Mouse (Mus musculus): ENCODE data around the gene Cep70. TPM values are rescaled to one million over a fixed set of nuclear protein-coding genes. Genes with fewer than 3 reads are reported as not detected.

Cep70 gene
- total RNA-seq, 2 experiments from 2014 or later = 183 to 189 TPM

DNA sequence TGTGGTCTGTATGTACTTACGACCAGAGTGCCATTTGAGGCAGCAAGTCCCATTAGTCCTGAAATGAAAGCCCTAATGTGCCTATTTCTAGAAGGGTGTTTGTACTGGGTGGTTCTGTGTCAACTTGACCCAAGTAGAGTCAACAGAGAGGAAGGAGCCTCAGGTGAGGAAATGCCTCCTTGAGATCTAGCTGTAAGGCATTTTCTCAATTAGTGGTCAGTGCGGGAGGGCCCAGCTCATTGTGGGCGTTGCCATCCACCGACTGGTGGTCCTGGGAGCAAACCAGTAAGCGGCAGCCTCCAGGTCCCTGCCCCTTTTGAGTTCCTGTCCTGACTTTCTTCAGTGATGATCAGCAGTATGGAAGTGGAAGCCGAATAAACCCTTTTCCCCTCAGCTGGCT, 63.1 kb downstream of the Cep70 start:
- ATAC-seq (replicated peaks; ENCODE audit: low FRiP score, poor library complexity, severe bottlenecking) = no peak

- ATAC-seq (replicated peaks; ENCODE audit: low FRiP score, poor library complexity, severe bottlenecking) = no peak
Measured at GRCm38 (mm10) chr9:99319343-99319951, 76.3 kb downstream of the Cep70 start.

GRCm38 (mm10) chr9:99320006-99320405, 76.8 kb downstream of the Cep70 start:
- ATAC-seq (replicated peaks; ENCODE audit: low FRiP score, poor library complexity, severe bottlenecking) = no peak

GRCm38 (mm10) chr9:99325208-99325929, 82.2 kb downstream of the Cep70 start:
- no peak for ATAC-seq (replicated peaks; ENCODE audit: low FRiP score, poor library complexity, severe bottlenecking)

- no peak for ATAC-seq (replicated peaks; ENCODE audit: low FRiP score, poor library complexity, severe bottlenecking)
Measured at GRCm38 (mm10) chr9:99325961-99326360, 82.8 kb downstream of the Cep70 start.

- ATAC-seq (replicated peaks; ENCODE audit: low FRiP score, poor library complexity, severe bottlenecking) = no peak
Measured at GRCm38 (mm10) chr9:99326881-99327280, 83.7 kb downstream of the Cep70 start.

DNA sequence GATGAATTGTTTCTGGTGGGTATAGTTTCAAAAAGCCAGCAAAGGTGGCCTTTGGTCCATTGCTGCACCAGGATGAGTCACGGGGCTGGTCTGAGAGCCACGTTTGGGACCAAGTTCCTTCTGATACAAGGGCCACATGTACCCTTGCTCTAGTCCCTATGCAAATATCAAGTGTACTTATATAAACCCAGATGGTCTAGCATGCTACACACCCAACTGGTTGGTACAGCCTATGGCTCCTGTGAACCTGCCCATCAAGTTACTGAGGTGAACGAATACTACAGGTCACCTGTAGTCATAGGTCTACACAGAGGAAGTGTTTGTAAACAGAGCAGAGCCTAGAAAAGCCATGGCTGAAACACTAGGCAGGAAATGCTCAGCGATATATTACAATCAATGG, 93.4 kb downstream of the Cep70 start:
- no peak for ATAC-seq (replicated peaks; ENCODE audit: low FRiP score, poor library complexity, severe bottlenecking)

DNA sequence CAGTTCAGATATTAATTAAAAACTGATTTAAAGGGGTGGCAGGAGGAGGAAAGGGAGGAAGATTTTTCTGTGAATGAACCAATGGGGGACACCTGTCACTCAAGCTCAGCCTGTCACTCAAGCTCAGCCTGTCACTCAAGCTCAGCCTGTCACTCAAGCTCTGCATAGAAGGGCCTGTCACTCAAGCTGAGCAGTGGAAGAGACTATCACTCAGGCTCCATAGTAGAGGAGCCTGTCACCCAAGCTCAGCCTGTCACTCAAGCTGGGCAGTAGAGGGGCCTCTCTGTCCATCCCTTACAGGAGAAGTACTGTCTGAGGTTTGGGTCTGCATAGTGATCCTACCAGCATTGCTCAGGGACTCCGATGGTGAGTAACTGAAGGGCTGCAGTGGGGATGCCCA, 95.1 kb downstream of the Cep70 start:
- no peak for ATAC-seq (replicated peaks; ENCODE audit: low FRiP score, poor library complexity, severe bottlenecking)

DNA sequence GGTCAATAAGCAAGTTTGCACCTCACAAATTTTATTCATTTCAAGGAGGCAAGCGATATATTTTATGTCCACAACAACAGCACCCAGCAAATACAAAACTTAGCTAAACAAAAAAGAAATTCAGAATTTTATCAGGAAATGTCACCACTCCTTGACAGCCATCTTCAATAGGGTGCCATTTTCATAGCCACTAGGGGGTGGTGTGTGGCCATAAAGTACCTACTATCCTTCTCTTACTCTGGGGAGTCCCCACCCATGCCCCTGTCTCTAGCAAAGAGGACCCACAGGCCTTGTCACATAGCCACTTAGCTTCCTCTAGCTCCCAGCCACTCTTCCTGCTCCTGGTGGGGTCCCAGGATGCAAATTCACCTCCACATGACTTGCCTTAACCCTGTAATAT, 96.0 kb downstream of the Cep70 start:
- no peak for ATAC-seq (replicated peaks; ENCODE audit: low FRiP score, poor library complexity, severe bottlenecking)

- ATAC-seq (replicated peaks; ENCODE audit: low FRiP score, poor library complexity, severe bottlenecking) = no peak
Measured at GRCm38 (mm10) chr9:99340126-99340525, 97.0 kb downstream of the Cep70 start.

- ATAC-seq (replicated peaks; ENCODE audit: low FRiP score, poor library complexity, severe bottlenecking) = no peak
Measured at GRCm38 (mm10) chr9:99341600-99341999, 98.4 kb downstream of the Cep70 start.

DNA sequence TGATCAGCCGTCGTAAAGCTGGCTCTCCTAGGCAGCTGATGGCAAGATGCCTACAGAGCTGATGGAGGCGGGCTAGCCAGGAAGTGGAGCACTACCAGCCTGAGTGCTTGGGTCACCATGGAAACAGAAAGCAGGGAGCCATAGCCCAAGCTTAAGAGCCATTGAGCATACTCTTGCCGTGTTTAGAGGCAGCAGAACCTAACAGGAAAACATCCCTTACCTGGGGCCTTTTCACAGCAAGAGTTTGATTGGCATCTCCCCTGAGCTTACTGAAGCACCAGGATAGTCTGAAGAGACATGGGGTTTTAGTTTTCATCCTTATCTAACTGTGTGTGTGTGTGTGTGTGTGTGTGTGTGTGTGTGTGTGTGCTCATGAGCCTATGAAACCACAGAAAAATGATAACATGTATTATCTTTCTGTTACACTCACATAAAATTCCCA, 102.2 kb downstream of the Cep70 start:
- ATAC-seq (replicated peaks; ENCODE audit: low FRiP score, poor library complexity, severe bottlenecking) = no peak

Other genes starting within 250 kb of the Cep70 start
- gene Gm1123, start 207.7 kb upstream of the Cep70 start, total RNA-seq (2015; ENCODE audit: low replicate concordance) = not detected in 2 replicates
- gene Gm1123, start 207.7 kb upstream of the Cep70 start, total RNA-seq (2017; ENCODE audit: low replicate concordance) = not detected in 2 replicates
- 15.5 and 21.3 TPM in 2 replicates for gene Pik3cb, start 102.7 kb upstream of the Cep70 start, total RNA-seq (2015; ENCODE audit: low replicate concordance)
- gene Pik3cb, start 102.7 kb upstream of the Cep70 start, total RNA-seq (2017; ENCODE audit: low replicate concordance) = 8.6 and 14.9 TPM in 2 replicates
- gene Faiml, start 6.1 kb upstream of the Cep70 start, total RNA-seq (2015; ENCODE audit: low replicate concordance) = not detected in 2 replicates
- gene Faiml, start 6.1 kb upstream of the Cep70 start, total RNA-seq (2017; ENCODE audit: low replicate concordance) = not detected in 2 replicates
- gene Esyt3, start 115.2 kb downstream of the Cep70 start, total RNA-seq (2015; ENCODE audit: low replicate concordance) = not detected in 2 replicates
- not detected in 2 replicates for gene Esyt3, start 115.2 kb downstream of the Cep70 start, total RNA-seq (2017; ENCODE audit: low replicate concordance)
- gene Mras, start 194.0 kb downstream of the Cep70 start, total RNA-seq (2015; ENCODE audit: low replicate concordance) = 14.3 TPM in 1 of 2 replicates, not detected in the other
- 0.08 and 0.13 TPM in 2 replicates for gene Mras, start 194.0 kb downstream of the Cep70 start, total RNA-seq (2017; ENCODE audit: low replicate concordance)
- gene Nme9, start 208.1 kb downstream of the Cep70 start, total RNA-seq (2015; ENCODE audit: low replicate concordance) = not detected in 2 replicates
- gene Nme9, start 208.1 kb downstream of the Cep70 start, total RNA-seq (2017; ENCODE audit: low replicate concordance) = 1.2 TPM in 1 of 2 replicates, not detected in the other

All from erythroid progenitor cell, adult 5-6 weeks (primary cell).